Mouse (Mus musculus) kidney, embryonic 15.5 days (tissue): ENCODE measurements around the gene Nos2. TPM values are rescaled to one million over a fixed set of nuclear protein-coding genes. Genes with fewer than 3 reads are reported as not detected.
"Not testable (repeated sequence)": the region's sequence is repeated elsewhere in the genome, so short reads cannot be mapped to it uniquely, and the experiment has no call there.

ENCODE experiments used
- ATAC-seq: fragments of 200-750 bp; cut with Nextera tagmentation; replicated peaks from 2 replicates; pipeline ENCODE4 v1.8.0; 2017; ENCODE audit warnings: moderate TSS enrichment; ENCODE audit not compliant: low FRiP score
- H3K27ac ChIP-seq: fragments of 300-500 bp; sonication (generic); 2 replicates; pipeline ENCODE4 v1.5.1; 2015; ENCODE audit warnings: mild to moderate bottlenecking, inconsistent platforms
- H3K27me3 ChIP-seq: fragments of 300-500 bp; sonication (generic); 2 replicates; pipeline ENCODE4 v1.6.1; 2015; ENCODE audit warnings: inconsistent platforms
- H3K36me3 ChIP-seq: fragments of 300-500 bp; sonication (generic); 2 replicates; pipeline ENCODE4 v1.6.1; 2015; ENCODE audit warnings: inconsistent platforms
- H3K4me1 ChIP-seq: fragments of 300-500 bp; sonication (generic); 2 replicates; pipeline ENCODE4 v1.6.1; 2015; ENCODE audit warnings: inconsistent platforms
- H3K4me2 ChIP-seq: fragments of 300-500 bp; sonication (generic); 2 replicates; pipeline ENCODE4 v1.6.1; 2015; ENCODE audit warnings: moderate library complexity, mild to moderate bottlenecking, inconsistent platforms
- H3K4me3 ChIP-seq: fragments of 300-500 bp; sonication (generic); replicated peaks from 2 replicates; pipeline ENCODE4 v1.5.1; 2015; ENCODE audit warnings: mild to moderate bottlenecking, inconsistent platforms
- H3K9ac ChIP-seq: fragments of 300-500 bp; sonication (generic); 2 replicates; pipeline ENCODE4 v1.6.1; 2015; ENCODE audit warnings: mild to moderate bottlenecking, inconsistent platforms
- H3K9me3 ChIP-seq: fragments of 300-500 bp; sonication (generic); replicated peaks from 2 replicates; pipeline ENCODE4 v1.6.1; 2016; ENCODE audit warnings: inconsistent platforms
- WGBS: fragments of 180-500 bp; shearing (Covaris S2); methylation state at CpG from one replicate; pipeline ENCODE4 v1.1.7; 2015; ENCODE audit warnings: mixed read lengths; 5-methylcytosine and 5-hydroxymethylcytosine counted together
- polyA plus RNA-seq: library from polyadenylated mRNA; unstranded; fragments of >200 nt; fragmentation: Nextera tagmentation; extraction: Ambion mirVana; gene quantifications from 2 replicates; pipeline ENCODE4 v1.2.1, GENCODE M21; 2015

Gene Nos2
- polyA plus RNA-seq, 1 experiment from 2014 or later, result 2.6 TPM

DNA sequence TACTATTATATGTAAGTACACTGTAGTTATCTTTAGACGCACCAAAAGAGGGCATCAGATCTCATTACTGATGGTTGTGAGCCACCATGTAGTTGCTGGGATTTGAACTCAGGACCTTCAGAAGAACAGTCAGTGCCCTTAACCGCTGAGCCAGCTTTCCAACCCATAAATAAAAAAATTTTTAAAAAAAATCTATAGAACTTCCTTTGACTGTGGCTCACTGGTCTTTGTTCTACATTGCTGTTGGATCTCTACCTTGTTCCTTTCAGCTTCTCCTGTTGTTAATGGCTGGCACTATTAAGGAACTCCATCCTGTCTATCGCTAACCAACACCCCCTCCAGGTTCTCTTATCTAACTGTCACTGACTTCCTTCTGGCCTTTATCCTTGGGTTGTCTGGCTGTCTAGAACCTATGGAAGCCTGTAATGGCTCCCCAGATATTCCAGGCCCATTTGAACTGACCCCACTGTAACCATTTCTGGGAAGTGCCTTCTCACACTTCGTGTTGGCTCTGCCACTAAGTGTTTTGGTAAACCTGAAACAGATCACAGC, 59.6 kb downstream of the Nos2 start:
- H3K9me3 ChIP-seq, result no peaks in the 10 kb centered on the region
- H3K36me3 ChIP-seq, result no peaks in the 10 kb centered on the region
- WGBS, result 70% methylated on average over 4 of the region's 4 CpGs
- no peak overlapping the region for H3K4me2 ChIP-seq
- H3K27ac ChIP-seq, result no peak overlapping the region
- peaks cover 13% of the 10 kb centered on the region; the same call in 1 of the 2 replicates for H3K4me1 ChIP-seq
- no peaks in the 10 kb centered on the region for H3K27me3 ChIP-seq
- no peak for ATAC-seq
- no peak overlapping the region for H3K9ac ChIP-seq
- no peak overlapping the region for H3K4me3 ChIP-seq

DNA sequence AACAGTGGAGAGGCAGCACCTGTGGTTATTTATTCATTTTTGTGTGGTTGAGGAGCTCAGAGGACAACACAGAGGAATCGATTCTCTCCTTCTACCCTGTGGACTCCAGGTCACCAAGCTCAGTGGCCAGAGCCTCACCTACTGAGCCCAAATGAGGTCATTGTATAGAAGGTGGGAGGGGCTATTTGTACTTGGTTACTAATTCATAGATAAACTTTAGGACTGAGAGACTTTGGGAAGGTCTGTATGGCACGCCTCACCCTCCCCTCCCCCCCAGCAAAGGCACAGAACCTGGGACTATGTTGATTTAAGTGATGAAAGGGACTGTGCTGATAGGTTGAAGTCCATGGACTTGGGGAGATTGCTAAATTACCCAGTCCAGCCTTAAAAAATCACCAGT, 61.5 kb downstream of the Nos2 start:
- Histone ChIP-seq H3K4me1 (peaks cover 15% of the 10 kb centered on the region; the same call in 1 of the 2 replicates), H3K4me3 (no peak overlapping the region), H3K9ac (no peak overlapping the region), H3K36me3 (no peaks in the 10 kb centered on the region), H3K4me2 (no peak overlapping the region), H3K9me3 (no peaks in the 10 kb centered on the region), H3K27ac (no peak overlapping the region), H3K27me3 (no peaks in the 10 kb centered on the region)
- 76% methylated on average over 2 of the region's 2 CpGs for WGBS
- 0 out of 2 replicates have a peak, but pooled peaks have one; percentile 25 for ATAC-seq

DNA sequence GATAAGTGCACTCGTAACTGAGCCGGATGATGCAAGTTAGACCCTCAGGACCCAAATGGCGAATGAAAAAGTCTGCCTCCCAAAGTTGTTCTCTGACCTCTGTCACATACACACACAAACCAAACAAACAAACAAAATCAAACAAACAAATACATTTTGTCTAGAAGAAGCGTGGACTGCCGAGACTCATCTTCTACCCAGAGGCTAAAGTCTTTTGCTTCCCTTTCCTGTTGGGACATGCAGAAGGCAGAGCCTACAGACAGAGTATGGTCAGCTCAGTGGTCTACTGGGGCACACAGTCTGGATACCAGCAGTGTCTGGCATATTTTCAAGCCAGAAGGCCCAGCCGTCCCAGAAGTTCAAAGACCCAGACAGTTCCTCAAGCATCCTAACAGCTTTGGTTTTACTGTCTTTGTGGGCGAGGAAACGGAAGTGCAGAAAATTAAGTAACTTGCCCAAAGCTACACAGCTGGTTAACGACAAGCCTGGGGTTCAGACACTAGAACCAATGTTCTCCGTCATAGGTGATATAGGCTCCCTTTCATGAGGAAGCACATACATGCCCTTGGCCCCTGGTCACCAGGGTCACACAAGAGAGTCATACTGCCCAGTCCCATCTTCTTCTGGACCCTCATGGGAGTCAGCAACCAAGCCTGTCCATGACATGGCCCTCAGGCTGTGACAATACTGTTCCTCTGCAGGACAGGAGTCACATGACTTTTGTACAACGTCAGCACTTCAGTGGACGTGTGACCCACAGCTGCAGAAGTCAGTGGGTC, 62.1 kb downstream of the Nos2 start:
- Histone ChIP-seq H3K4me1 (peaks cover 15% of the 10 kb centered on the region; the same call in 1 of the 2 replicates), H3K4me3 (no peak overlapping the region), H3K9me3 (no peaks in the 10 kb centered on the region), H3K4me2 (no peak overlapping the region), H3K27me3 (no peaks in the 10 kb centered on the region), H3K36me3 (no peaks in the 10 kb centered on the region), H3K9ac (no peak overlapping the region), H3K27ac (no peak overlapping the region)
- ATAC-seq, result no peak
- 77% methylated on average over 12 of the region's 12 CpGs for WGBS

DNA sequence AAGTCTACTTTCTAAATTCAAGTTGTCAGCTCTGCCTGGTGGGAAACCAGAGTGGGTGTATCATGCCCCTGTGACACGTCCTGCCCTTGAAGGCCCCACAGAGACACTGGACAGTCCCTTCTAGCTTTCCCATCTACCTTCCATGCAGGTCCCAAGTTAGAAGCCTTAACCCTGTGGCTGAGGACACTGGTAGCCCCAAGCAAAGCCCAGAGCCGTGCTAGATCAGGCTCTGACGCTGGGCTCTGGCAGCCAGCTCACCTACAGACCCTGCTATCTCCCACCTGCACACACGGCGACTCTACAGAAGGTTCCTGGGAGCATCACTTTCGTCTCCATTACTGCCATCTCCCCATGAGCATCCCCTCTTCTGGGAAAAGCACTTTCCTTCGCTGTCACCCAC, 63.0 kb downstream of the Nos2 start:
- Histone ChIP-seq H3K27ac (no peak overlapping the region), H3K4me1 (peaks cover 15% of the 10 kb centered on the region; the same call in 1 of the 2 replicates), H3K9ac (no peak overlapping the region), H3K4me3 (peak overlapping the region; percentile 37; the same call in 1 of the 2 replicates), H3K9me3 (no peaks in the 10 kb centered on the region), H3K27me3 (no peaks in the 10 kb centered on the region), H3K4me2 (peak overlapping the region; percentile 46), H3K36me3 (no peaks in the 10 kb centered on the region)
- WGBS, result 84% methylated on average over 7 of the region's 7 CpGs
- ATAC-seq, result no peak

DNA sequence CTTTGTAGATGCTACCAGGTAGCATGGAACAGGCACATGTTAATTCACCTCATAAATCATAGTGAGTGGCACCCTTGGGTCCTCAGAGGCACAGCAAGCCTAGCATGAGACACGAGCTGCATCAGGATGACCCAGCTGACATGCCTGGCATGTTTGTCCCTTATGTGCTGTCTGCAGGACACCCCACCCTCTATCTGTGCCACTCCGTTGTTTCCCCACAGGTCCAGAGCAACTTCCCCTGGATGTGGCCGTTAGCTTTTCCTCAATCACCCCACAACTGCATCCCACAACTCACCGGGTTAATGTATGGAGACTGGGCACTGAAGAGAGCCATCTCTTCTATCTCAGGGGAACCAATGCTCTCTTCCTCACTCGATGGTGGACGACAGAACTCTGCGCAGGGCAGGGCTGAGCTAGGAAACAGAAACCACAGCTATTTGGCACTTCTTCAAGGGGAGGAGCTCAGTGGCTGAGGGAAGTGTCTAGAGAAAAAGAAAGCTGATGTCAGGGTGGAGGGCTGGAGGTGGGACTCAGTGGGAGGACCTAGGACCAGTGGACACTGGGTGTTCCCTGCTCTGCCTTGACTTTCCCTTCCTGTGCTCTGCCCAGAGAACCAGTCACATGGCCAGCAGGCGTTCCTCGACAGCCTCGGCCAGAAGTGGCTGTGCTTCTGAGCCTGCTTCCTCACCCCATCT, 64.0 kb downstream of the Nos2 start, which contains the start of gene Lgals9:
Gene Lgals9, minus strand, starts transcription at position 464 of the 695 bp plus-strand sequence.
- peak; percentile 67 for ATAC-seq
- H3K27ac ChIP-seq, result peak within 1 kb of the TSS; percentile 54; the same call in 1 of the 2 replicates
- 49% methylated on average over 10 of the region's 10 CpGs for WGBS
- peak within 1 kb of the TSS; percentile 37 for H3K4me3 ChIP-seq
- H3K36me3 ChIP-seq, result no peaks in the 10 kb centered on the region
- H3K9ac ChIP-seq, result no peak within 1 kb of the TSS
- H3K9me3 ChIP-seq, result no peaks in the 10 kb centered on the region
- H3K27me3 ChIP-seq, result no peaks in the 10 kb centered on the region
- peak within 1 kb of the TSS; percentile 46 for H3K4me2 ChIP-seq
- peaks cover 15% of the 10 kb centered on the region; the same call in 1 of the 2 replicates for H3K4me1 ChIP-seq

DNA sequence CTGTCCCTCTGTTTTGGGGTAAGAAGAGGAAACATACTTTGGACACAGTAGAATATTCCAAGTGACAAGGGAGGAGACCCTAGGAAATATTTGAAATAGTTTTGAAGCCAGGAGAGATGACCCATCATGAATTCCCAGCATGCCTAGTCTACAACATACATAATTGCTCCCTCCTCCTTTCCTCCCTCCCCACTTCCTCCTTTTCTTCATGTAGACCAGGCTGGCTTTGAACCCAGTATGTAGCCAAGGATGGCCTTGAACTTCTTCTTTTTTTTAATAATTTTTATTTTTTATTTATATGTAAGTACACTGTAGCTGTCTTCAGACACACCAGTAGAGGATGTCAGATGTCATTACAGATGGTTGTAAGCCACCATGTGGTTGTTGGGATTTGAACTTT, 64.9 kb downstream of the Nos2 start:
- no peak overlapping the region for H3K4me3 ChIP-seq
- no peaks in the 10 kb centered on the region for H3K36me3 ChIP-seq
- H3K4me2 ChIP-seq, result no peak overlapping the region
- peaks cover 15% of the 10 kb centered on the region; the same call in 1 of the 2 replicates for H3K4me1 ChIP-seq
- 0 out of 2 replicates have a peak overlapping the region, but pooled peaks have one; percentile 54 for H3K27ac ChIP-seq
- H3K27me3 ChIP-seq, result no peaks in the 10 kb centered on the region
- no peaks in the 10 kb centered on the region for H3K9me3 ChIP-seq
- ATAC-seq, result no peak
- no peak overlapping the region for H3K9ac ChIP-seq

DNA sequence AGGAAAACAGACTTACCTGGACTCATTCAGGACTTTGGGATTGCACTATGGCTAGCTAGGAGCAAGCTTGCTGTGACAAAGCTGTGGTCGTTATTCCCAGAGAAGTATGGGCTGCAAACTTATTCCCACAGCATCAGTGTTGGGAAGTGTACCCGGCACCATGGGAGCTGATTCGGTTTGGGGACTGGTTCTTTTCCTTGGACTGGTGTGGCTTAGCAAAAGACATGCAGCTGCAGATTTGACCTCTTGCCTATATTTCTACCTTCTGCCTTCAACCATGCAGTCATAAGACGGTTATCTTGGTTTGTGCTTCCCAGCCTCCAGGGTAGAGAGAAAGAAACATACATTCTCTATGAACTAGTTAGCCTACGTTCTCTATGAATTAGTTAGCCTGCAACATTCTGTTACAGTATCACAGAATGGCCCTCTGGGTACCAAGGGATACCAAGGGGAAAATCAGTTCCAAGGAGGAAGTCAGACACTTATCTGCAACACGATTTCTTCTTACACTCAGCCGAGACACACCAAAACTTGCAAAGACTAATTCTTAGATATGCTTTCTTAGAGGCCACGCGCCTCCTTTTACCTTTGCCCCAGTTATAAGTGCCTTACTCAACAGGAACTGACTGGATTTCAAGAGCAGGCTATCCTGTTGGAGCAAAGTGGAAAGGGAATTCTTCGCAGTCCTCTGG, 65.9 kb downstream of the Nos2 start:
- Histone ChIP-seq H3K4me2 (no peak overlapping the region), H3K9ac (no peak overlapping the region), H3K27me3 (no peaks in the 10 kb centered on the region), H3K9me3 (0 out of 2 replicates have a peak, but pooled peaks cover 4% of the 10 kb centered on the region), H3K4me1 (peaks cover 15% of the 10 kb centered on the region; the same call in 1 of the 2 replicates), H3K4me3 (no peak overlapping the region), H3K36me3 (no peaks in the 10 kb centered on the region), H3K27ac (no peak overlapping the region)
- no peak for ATAC-seq
- WGBS, result 94% methylated on average over 10 of the region's 10 CpGs

DNA sequence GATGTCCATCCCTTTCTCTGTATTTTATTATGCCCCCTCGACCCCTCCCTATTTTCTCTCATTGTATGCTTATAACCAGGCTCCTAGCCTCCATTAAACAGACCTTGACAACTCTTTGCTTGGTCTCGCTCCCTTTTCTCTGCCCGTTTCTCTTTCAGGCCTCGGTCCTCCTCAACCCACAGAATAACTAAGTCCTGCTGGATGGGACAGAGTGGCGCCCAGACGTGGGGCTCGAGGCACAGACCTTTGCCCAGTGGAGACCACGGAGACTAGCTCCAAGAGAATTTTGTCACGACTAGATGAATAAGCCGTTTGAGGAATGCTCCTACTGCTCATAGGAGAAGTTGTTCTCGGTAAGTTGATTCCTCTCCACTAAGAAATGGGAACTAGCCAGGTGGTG, 68.6 kb downstream of the Nos2 start:
- WGBS, result 92% methylated on average over 11 of the region's 11 CpGs
- H3K27me3 ChIP-seq, H3K4me1 ChIP-seq, H3K4me2 ChIP-seq, H3K4me3 ChIP-seq, ATAC-seq, H3K9ac ChIP-seq, H3K9me3 ChIP-seq, H3K27ac ChIP-seq, H3K36me3 ChIP-seq: not testable (repeated sequence)

DNA sequence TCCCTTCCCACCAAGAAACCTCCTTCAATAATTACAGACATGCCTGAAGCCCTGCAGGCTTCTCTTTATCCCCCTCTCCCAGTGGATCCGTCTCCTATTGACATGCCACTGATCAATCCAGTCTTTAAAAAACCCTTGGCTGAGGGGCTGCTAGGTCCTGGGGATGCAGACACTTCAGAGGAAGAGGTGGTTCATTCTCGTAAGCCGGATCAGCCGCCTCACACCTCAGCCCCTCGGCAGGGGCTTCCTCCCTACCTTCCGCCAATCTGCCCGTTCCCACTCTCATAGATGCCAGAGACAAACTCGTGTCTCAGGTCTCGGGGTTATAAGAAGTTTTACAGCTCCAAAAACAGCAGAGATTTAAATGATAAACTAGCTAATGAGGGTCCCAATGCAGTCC, 69.5 kb downstream of the Nos2 start:
- Histone ChIP-seq H3K27ac (no peak overlapping the region), H3K9ac (no peak overlapping the region), H3K4me1 (0 out of 2 replicates have a peak, but pooled peaks cover 3% of the 10 kb centered on the region), H3K4me2 (no peak overlapping the region), H3K27me3 (no peaks in the 10 kb centered on the region), H3K36me3 (no peaks in the 10 kb centered on the region), H3K9me3 (0 out of 2 replicates have a peak, but pooled peaks cover 4% of the 10 kb centered on the region), H3K4me3 (no peak overlapping the region)
- WGBS, result 88% methylated on average over 9 of the region's 9 CpGs
- no peak for ATAC-seq

DNA sequence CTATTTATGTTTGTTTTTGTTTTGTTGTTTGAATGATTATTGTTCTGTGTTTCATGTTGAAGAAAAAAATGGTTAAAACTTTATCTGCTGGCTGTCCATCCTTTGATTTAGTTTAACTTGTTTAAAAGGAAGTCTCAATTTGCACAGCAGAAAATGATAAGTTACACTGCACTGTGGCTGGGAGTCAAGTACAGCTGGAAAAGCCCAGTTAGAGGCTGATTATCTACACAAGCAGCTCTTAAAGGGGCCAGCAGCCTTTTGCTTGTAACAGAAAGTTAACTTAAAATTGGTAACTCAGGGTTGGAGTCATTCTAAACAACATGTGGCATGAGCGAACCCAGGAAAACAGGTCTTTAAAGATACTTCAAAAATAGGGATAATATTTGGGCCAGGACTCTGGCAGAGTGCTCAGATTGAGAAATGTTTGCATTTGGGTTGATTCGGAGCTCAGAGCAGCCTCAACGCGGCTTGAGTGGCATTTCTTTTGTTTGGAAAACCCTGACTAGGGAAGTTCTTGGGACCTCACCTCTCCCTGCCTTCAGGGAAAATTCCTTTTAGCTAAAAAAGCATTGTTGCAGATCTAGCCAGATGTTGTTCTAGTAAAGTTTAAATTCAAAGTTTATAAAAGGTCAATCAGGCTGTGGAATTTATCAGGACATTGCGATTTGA, 70.4 kb downstream of the Nos2 start:
- H3K27ac ChIP-seq, H3K4me2 ChIP-seq, H3K4me1 ChIP-seq, H3K36me3 ChIP-seq, H3K9ac ChIP-seq, H3K4me3 ChIP-seq, H3K27me3 ChIP-seq, ATAC-seq, H3K9me3 ChIP-seq: not testable (repeated sequence)
- 83% methylated on average over 5 of the region's 5 CpGs for WGBS

DNA sequence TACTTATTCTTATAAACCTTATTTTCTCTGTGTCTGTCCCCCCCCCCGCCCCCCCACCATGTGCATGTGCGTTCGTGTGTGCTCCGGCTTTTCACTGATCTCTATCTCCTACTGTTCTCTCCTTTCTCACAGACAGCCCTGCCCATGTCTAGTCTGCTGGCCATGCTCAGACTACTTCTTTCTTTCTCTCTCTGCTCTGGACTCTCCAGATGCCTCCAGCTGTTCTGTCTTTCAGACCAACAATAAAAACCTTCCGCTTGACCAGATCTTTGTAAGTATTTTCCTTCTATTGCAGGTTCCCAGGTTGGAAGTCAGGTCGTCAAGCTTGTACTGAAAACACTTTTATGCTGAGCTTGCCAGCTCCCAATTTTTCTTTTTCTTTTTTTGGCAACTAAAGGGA, 78.5 kb downstream of the Nos2 start:
- Histone ChIP-seq H3K9ac (no peak overlapping the region), H3K4me2 (no peak overlapping the region), H3K4me3 (no peak overlapping the region), H3K27me3 (no peaks in the 10 kb centered on the region), H3K27ac (no peak overlapping the region), H3K4me1 (peaks cover 23% of the 10 kb centered on the region), H3K9me3 (0 out of 2 replicates have a peak, but pooled peaks cover 5% of the 10 kb centered on the region), H3K36me3 (no peaks in the 10 kb centered on the region)
- 56% methylated on average over 6 of the region's 6 CpGs for WGBS
- no peak for ATAC-seq
